Mouse (Mus musculus): Measurements from ENCODE around the gene Trim30a. TPM values are rescaled to one million over a fixed set of nuclear protein-coding genes. Genes with fewer than 3 reads are reported as not detected.
"Not testable (repeated sequence)": the region's sequence is repeated elsewhere in the genome, so short reads cannot be mapped to it uniquely, and the experiment has no call there.

Trim30a gene
- polyA plus RNA-seq (2012; rRNA removed), result 1.6 TPM in 2 replicates

- Histone ChIP-seq H3K4me3 (replicated peaks; ENCODE audit: insufficient read depth, low read depth, low read length) (no peak within 1 kb of the TSS), H3K4me1 (ENCODE audit: control insufficient read depth, insufficient read depth, low read length) (no peaks in the 10 kb centered on the region), H3K27ac (ENCODE audit: insufficient read depth, low read length) (no peak within 1 kb of the TSS), H3K27me3 (ENCODE audit: control insufficient read depth, insufficient read depth, low read length) (no peaks in the 10 kb centered on the region)
- TF ChIP-seq POLR2A (IDR thresholded peaks at IDR 0.05; ENCODE audit: borderline replicate concordance, insufficient read depth, low read length) (no peak), CTCF (IDR thresholded peaks at IDR 0.05; ENCODE audit: borderline replicate concordance, insufficient read depth, low read depth, low read length) (no peak)
- 64% methylated on average over 3 of the region's 3 CpGs for WGBS
- no peak for DNase-seq
Observed at GRCm38 (mm10) chr7:104465065-104465744, at the start of gene Trim30a. Gene Trim30a, minus strand, starts transcription at chr7:104465193.

GRCm38 (mm10) chr7:104507421-104508065 is 42.5 kb upstream of the Trim30a start, which contains the start of gene Trim30d:
Gene Trim30d, minus strand, starts transcription at chr7:104507849.
- not testable (repeated sequence) for DNase-seq; H3K4me1 ChIP-seq (ENCODE audit: control insufficient read depth, insufficient read depth, low read length); H3K4me3 ChIP-seq (replicated peaks; ENCODE audit: insufficient read depth, low read depth, low read length)

GRCm38 (mm10) chr7:104501589-104502371 is 36.8 kb upstream of the Trim30a start:
- Histone ChIP-seq H3K4me3 (replicated peaks; ENCODE audit: insufficient read depth, low read depth, low read length) (no peak overlapping the region), H3K27me3 (ENCODE audit: control insufficient read depth, insufficient read depth, low read length) (no peaks in the 10 kb centered on the region; the same call in 1 of the 2 replicates), H3K27ac (ENCODE audit: insufficient read depth, low read length) (no peak overlapping the region), H3K4me1 (ENCODE audit: control insufficient read depth, insufficient read depth, low read length) (no peaks in the 10 kb centered on the region)
- 3% methylated on average over 52 of the region's 59 CpGs for WGBS
- no peak for TF ChIP-seq CTCF (IDR thresholded peaks at IDR 0.05; ENCODE audit: borderline replicate concordance, insufficient read depth, low read depth, low read length)
- TF ChIP-seq POLR2A (IDR thresholded peaks at IDR 0.05; ENCODE audit: borderline replicate concordance, insufficient read depth, low read length), result no peak
- DNase-seq, result no peak

More at GRCm38 (mm10) chr7:104507421-104508065, 42.5 kb upstream of the Trim30a start, which contains the start of gene Trim30d:
- not testable (repeated sequence) for H3K27ac ChIP-seq (ENCODE audit: insufficient read depth, low read length); H3K27me3 ChIP-seq (ENCODE audit: control insufficient read depth, insufficient read depth, low read length)

GRCm38 (mm10) chr7:104501186-104501585 is 36.2 kb upstream of the Trim30a start:
- WGBS, result 58% methylated on average over 6 of the region's 6 CpGs
- not testable (repeated sequence) for H3K27ac ChIP-seq (ENCODE audit: insufficient read depth, low read length); DNase-seq; H3K27me3 ChIP-seq (ENCODE audit: control insufficient read depth, insufficient read depth, low read length); H3K4me1 ChIP-seq (ENCODE audit: control insufficient read depth, insufficient read depth, low read length); H3K4me3 ChIP-seq (replicated peaks; ENCODE audit: insufficient read depth, low read depth, low read length)

GRCm38 (mm10) chr7:104499464-104499863 is 34.5 kb upstream of the Trim30a start:
- H3K27me3 ChIP-seq (ENCODE audit: control insufficient read depth, insufficient read depth, low read length); H3K4me3 ChIP-seq (replicated peaks; ENCODE audit: insufficient read depth, low read depth, low read length); H3K27ac ChIP-seq (ENCODE audit: insufficient read depth, low read length); DNase-seq; H3K4me1 ChIP-seq (ENCODE audit: control insufficient read depth, insufficient read depth, low read length): not testable (repeated sequence)
- 69% methylated on average over 7 of the region's 8 CpGs for WGBS

- Histone ChIP-seq H3K27ac (ENCODE audit: insufficient read depth, low read length) (no peak overlapping the region; the same call in 1 of the 2 replicates), H3K4me3 (replicated peaks; ENCODE audit: insufficient read depth, low read depth, low read length) (no peak overlapping the region), H3K27me3 (ENCODE audit: control insufficient read depth, insufficient read depth, low read length) (no peaks in the 10 kb centered on the region), H3K4me1 (ENCODE audit: control insufficient read depth, insufficient read depth, low read length) (no peaks in the 10 kb centered on the region)
- WGBS, result 73% methylated on average over 2 of the region's 2 CpGs
- TF ChIP-seq POLR2A (IDR thresholded peaks at IDR 0.05; ENCODE audit: borderline replicate concordance, insufficient read depth, low read length), result no peak
- no peak for TF ChIP-seq CTCF (IDR thresholded peaks at IDR 0.05; ENCODE audit: borderline replicate concordance, insufficient read depth, low read depth, low read length)
- DNase-seq, result no peak
Observed at GRCm38 (mm10) chr7:104445961-104446645, 18.9 kb downstream of the Trim30a start.

DNA sequence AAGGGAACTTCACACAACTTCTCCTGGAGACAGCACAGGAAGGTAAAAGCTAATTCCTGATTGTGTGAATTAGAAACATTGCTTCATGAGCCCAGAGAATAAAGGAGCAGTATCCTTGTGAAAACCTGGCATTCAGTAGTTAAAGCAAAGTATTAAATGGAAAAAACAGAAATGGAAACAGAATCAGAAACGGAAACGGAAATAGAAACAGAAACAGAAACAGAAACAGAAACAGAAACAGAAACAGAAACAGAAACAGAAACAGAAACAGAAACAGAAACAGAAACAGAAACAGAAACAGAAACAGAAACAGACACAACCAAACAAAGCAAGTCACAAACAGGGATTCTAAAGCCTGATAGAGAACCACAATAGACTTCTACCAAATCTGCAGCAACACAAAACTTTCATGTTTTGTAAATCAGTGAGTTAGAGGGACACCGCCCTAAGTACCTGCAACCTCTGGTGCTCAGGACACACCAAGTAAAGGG is 60.5 kb downstream of the Trim30a start:
- no peak for DNase-seq
- WGBS, result 87% methylated on average over 3 of the region's 3 CpGs
- Histone ChIP-seq H3K4me1 (ENCODE audit: control insufficient read depth, insufficient read depth, low read length) (no peaks in the 10 kb centered on the region), H3K27ac (ENCODE audit: insufficient read depth, low read length) (no peak overlapping the region), H3K4me3 (replicated peaks; ENCODE audit: insufficient read depth, low read depth, low read length) (no peak overlapping the region), H3K27me3 (ENCODE audit: control insufficient read depth, insufficient read depth, low read length) (no peaks in the 10 kb centered on the region)
- TF ChIP-seq POLR2A (IDR thresholded peaks at IDR 0.05; ENCODE audit: borderline replicate concordance, insufficient read depth, low read length) (no peak), CTCF (IDR thresholded peaks at IDR 0.05; ENCODE audit: borderline replicate concordance, insufficient read depth, low read depth, low read length) (no peak)
